Mouse (Mus musculus) adrenal gland, adult 2 months (tissue): ENCODE results near the gene Gm11077. TPM values are rescaled to one million over a fixed set of nuclear protein-coding genes. Genes with fewer than 3 reads are reported as not detected.

Source experiments
- DNase-seq: peaks from one replicate; pipeline ENCODE4 v3.0.0; 2021
- polyA plus RNA-seq: library from polyadenylated mRNA; depleted of rRNA; stranded (reverse); fragments of >200 nt; gene quantifications from 2 replicates; pipeline ENCODE4 v1.2.3, GENCODE M21; 2012; rRNA removed
- total RNA-seq, 2 experiments: library from RNA; stranded (reverse); gene quantifications; 2 replicates each; pipeline ENCODE4 v1.2.3; 2021

Gene Gm11077
- total and polyA plus RNA-seq, 3 experiments, result not detected

DNA sequence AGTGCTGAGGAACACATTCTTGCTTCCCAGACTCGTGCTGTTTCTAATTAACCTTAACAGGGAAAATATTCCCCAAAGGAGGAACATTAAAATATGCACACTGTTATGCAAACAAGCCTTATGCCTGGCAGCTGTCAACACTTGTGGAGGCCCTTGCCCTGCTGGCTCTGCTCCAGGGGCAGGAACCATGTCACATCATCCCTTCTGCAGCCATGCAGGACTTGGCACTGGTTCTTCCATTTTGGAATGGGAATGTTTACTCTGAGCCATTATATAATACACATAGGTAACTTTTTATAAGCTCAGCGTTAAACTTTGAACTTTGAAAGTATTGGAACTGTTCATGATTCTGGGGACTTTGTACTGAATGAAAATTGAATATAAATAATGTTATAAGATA lies 18.5 kb downstream of the Gm11077 start:
- DNase-seq, result no peak

- peak; percentile 11 for DNase-seq
Measured at GRCm38 (mm10) chr6:140750371-140751080, 21.4 kb downstream of the Gm11077 start.

GRCm38 (mm10) chr6:140766365-140766764 lies 37.3 kb downstream of the Gm11077 start:
- DNase-seq, result peak; percentile 11

DNA sequence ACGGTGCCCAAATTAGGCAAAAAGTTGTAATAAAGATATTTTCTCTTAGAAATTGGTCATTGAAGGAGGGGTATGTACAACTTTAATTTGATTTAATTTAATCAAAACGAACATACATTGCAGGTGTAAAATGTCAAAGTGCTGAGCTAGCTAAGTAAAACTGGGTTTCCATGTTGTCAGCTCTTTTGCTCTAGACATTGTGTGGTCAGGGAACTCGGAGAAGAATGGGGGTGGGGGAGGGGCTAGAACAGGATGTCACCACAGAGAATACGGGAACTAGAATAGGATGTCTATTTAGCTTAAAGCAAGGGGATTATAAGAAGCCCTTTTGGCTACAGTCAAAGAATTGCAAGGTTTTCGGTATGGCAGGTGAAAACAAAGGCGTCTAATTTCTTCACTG lies 38.2 kb downstream of the Gm11077 start:
- DNase-seq, result no peak

DNA sequence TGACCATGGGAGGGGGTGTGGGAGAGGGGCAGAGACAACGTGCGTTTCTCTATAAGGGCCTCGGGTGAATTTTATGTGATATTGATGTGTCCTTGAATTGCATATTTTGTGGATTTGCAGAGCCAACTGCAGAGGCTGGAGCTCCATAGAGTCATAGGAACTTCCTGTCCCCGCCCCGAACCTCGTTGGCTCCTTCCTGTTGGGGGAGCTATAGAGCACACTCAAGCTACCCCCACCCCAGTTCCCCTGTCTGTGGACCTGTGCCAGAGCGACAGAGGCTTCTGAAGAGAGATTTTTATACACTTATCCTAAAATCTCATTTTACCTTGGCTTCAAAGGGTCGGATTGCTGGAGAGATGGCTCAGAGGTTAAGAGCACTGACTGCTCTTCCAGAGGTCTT lies 39.1 kb downstream of the Gm11077 start:
- no peak for DNase-seq

GRCm38 (mm10) chr6:140768859-140769640 lies 40.0 kb downstream of the Gm11077 start:
- no peak for DNase-seq

DNA sequence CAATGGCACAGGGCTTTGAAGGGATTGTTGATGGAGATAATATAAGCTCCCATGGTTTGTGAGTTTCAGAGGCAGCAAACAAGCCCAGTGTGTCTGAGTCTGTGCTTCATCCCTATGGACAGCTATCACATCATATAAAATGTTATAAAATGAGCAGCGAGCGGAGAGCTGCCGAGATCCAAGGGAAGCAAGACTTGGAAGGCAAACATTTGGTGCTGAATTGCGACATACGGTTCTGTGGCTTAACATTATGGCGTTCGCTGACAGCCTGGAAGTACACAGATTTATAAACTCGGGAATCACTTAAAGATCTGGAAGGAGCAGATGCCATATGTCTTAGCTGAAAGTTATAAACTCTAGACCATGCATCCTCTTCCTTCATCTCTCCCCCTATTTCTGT lies 47.2 kb downstream of the Gm11077 start:
- DNase-seq, result no peak

DNA sequence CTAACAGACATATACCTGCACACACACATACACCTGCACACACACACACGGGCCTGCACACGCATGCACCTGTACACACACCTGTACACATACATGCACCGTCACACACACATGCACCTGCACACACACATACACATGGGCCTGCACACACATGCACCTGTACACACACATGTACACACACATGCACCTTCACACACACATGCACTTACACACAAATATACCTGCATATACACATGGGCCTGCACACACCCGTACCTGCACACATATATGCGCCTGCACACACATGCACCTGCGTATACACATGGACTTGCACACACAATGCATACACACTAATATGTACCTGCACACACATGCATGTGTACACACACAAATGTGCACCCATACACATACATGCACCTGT lies 53.4 kb downstream of the Gm11077 start:
- no peak for DNase-seq

GRCm38 (mm10) chr6:140786058-140786457 lies 57.0 kb downstream of the Gm11077 start:
- peak; percentile 7 for DNase-seq

DNA sequence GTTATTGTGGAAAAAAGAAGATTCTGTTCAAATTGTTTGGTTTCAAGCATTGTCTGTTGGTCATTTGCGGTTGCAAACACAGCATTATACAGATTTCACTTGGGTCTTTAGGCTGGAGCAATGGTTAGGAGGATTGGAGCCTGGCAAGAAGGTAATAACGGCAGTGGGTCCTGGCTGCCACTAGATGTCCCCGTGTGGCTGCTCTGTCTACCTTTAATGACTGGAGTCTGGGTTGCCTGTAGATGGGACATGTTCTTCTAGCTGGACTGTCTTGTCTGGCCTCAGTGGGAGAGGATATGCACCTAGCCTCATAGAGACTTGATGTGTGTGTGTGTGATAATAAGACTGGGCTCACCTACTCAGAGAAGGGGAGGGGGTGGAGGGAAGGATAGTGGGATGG lies 60.8 kb downstream of the Gm11077 start:
- peak; percentile 12 for DNase-seq

DNA sequence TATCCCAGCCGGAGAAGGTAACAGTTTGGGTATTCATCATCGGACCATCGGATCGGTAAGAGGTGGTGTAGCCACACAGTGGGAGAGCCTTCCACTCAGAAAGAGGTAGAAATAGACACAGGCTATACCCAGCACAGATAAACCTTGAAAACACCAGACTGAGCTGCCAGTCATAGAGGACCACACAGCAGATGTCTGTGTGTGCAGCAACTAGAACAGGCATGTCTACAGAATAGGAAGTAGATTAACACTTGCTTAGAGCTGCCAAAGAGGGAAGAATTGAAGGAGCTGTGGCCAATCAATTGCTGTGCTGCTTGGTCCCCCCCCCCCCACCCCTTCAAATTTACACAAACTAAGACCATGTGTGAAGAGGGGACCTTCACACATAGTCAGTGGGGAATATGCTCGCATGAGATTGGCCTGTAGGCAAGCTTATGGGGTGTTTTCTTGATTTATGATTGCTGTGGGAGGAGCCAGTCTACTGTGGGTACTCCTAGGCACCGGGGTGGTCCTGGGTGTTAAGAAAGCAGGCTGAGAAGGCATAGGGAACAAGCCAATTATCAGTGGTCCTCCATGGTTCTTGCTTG lies 64.7 kb downstream of the Gm11077 start:
- no peak for DNase-seq

GRCm38 (mm10) chr6:140798841-140799240 lies 69.8 kb downstream of the Gm11077 start:
- DNase-seq, result no peak

DNA sequence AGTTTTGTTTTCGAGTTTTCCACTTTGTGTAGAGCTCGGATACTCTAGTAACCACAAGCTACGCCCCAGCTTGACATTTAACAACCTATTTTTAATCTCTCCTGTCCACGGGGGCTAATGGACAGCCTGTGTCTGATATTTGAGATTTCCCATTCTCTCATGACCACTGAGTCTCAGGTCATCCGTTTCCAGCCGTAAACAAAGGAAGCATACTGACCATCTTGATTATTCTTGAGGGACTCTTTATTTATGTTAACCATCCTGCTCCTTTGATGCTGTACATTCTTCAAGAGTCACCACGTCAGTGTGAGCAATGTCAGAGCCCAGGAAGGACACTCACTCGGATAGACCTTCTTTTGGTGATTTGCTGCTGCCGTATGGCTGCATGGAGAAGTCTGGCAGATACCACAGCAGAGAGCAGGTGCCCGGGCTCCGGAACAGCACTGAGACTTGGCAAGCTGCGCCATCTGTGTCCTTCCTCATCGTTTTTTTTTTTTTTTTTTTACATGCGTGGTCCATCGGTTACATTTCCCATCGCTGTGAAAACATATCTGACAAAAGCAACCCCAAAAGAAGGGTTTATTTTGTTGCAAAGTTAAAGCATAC lies 70.5 kb downstream of the Gm11077 start:
- no peak for DNase-seq

GRCm38 (mm10) chr6:140800587-140800986 lies 71.5 kb downstream of the Gm11077 start:
- no peak for DNase-seq

Other genes with a start within 250 kb of the Gm11077 start
- 10 to 100 TPM; 40.5 to 45.9 TPM for gene Aebp2, start 106.6 kb upstream of the Gm11077 start, total RNA-seq
- gene Aebp2, start 106.6 kb upstream of the Gm11077 start, polyA plus RNA-seq, result 18.9 and 19.4 TPM in 2 replicates